Mouse (Mus musculus) midbrain, embryonic 15.5 days (tissue): ENCODE data around the gene Pls3. TPM values are rescaled to one million over a fixed set of nuclear protein-coding genes. Genes with fewer than 3 reads are reported as not detected.
A peak's percentile ranks its signal among the peaks of the same experiment; 100 is the strongest.

ENCODE experiments used
- ATAC-seq: fragments of 200-750 bp; cut with Nextera tagmentation; replicated peaks from 2 replicates; pipeline ENCODE4 v1.8.0; 2017; ENCODE audit warnings: moderate TSS enrichment
- H3K27ac ChIP-seq: fragments of 300-500 bp; sonication (generic); 2 replicates; pipeline ENCODE4 v1.5.1; 2015; ENCODE audit warnings: mild to moderate bottlenecking, inconsistent platforms
- H3K27me3 ChIP-seq: fragments of 300-500 bp; sonication (generic); replicated peaks from 2 replicates; pipeline ENCODE4 v1.6.1; 2015; ENCODE audit warnings: inconsistent platforms
- H3K36me3 ChIP-seq: fragments of 300-500 bp; sonication (generic); replicated peaks from 2 replicates; pipeline ENCODE4 v1.6.1; 2015; ENCODE audit warnings: inconsistent platforms
- H3K4me1 ChIP-seq: fragments of 300-500 bp; sonication (generic); 2 replicates; pipeline ENCODE4 v1.6.1; 2015; ENCODE audit warnings: inconsistent platforms
- H3K4me2 ChIP-seq: fragments of 300-500 bp; sonication (generic); 2 replicates; pipeline ENCODE4 v1.6.1; 2015; ENCODE audit warnings: inconsistent platforms, mild to moderate bottlenecking, moderate library complexity
- H3K4me3 ChIP-seq: fragments of 300-500 bp; sonication (generic); 2 replicates; pipeline ENCODE4 v1.5.1; 2015; ENCODE audit warnings: mild to moderate bottlenecking, inconsistent platforms
- H3K9ac ChIP-seq: fragments of 300-500 bp; sonication (generic); 2 replicates; pipeline ENCODE4 v1.6.1; 2015; ENCODE audit warnings: mild to moderate bottlenecking, inconsistent platforms
- H3K9me3 ChIP-seq: fragments of 300-500 bp; sonication (generic); 2 replicates; pipeline ENCODE4 v1.6.1; 2016; ENCODE audit warnings: inconsistent platforms
- WGBS: fragments of 180-500 bp; shearing (Covaris S2); methylation state at CpG from one replicate; pipeline ENCODE4 v1.1.7; 2015; ENCODE audit warnings: mixed read lengths; 5-methylcytosine and 5-hydroxymethylcytosine counted together
- polyA plus RNA-seq: library from polyadenylated mRNA; unstranded; fragments of >200 nt; fragmentation: Nextera tagmentation; extraction: Ambion mirVana; gene quantifications from 2 replicates; pipeline ENCODE4 v1.2.1, GENCODE M21; 2015

The Pls3 gene
- 27.9 and 28.6 TPM in 2 replicates for polyA plus RNA-seq

- Histone ChIP-seq H3K4me2 (peak within 1 kb of the TSS; percentile 71), H3K27me3 (no peaks in the 10 kb centered on the region), H3K4me1 (no peaks in the 10 kb centered on the region; the same call in 1 of the 2 replicates), H3K27ac (no peak within 1 kb of the TSS; the same call in 1 of the 2 replicates), H3K4me3 (peak within 1 kb of the TSS; percentile 52), H3K36me3 (no peaks in the 10 kb centered on the region), H3K9me3 (no peaks in the 10 kb centered on the region), H3K9ac (peak within 1 kb of the TSS; percentile 43)
- 17% methylated on average over 44 of the region's 45 CpGs for WGBS
- ATAC-seq, result peak; percentile 100
Measured at GRCm38 (mm10) chrX:75874332-75875291, at the start of gene Pls3. Pls3 (minus strand) TSS chrX:75875182.

- H3K4me2 ChIP-seq, result no peak overlapping the region
- ATAC-seq, result no peak
- no peaks in the 10 kb centered on the region for H3K27me3 ChIP-seq
- H3K9me3 ChIP-seq, result no peaks in the 10 kb centered on the region
- H3K4me1 ChIP-seq, result no peaks in the 10 kb centered on the region
- H3K9ac ChIP-seq, result no peak overlapping the region
- H3K4me3 ChIP-seq, result no peak overlapping the region
- H3K36me3 ChIP-seq, result no peaks in the 10 kb centered on the region
- WGBS, result 67% methylated on average over 6 of the region's 6 CpGs
- H3K27ac ChIP-seq, result no peak overlapping the region
Measured at GRCm38 (mm10) chrX:75895716-75896115, 20.7 kb upstream of the Pls3 start.

- Histone ChIP-seq H3K9me3 (no peaks in the 10 kb centered on the region), H3K4me2 (peak overlapping the region; percentile 71), H3K9ac (0 out of 2 replicates have a peak overlapping the region, but pooled peaks have one; percentile 43), H3K4me1 (no peaks in the 10 kb centered on the region; the same call in 1 of the 2 replicates), H3K27me3 (no peaks in the 10 kb centered on the region), H3K4me3 (peak overlapping the region; percentile 52), H3K36me3 (no peaks in the 10 kb centered on the region), H3K27ac (no peak overlapping the region)
- ATAC-seq, result no peak
- 33% methylated on average over 5 of the region's 5 CpGs for WGBS
Measured at GRCm38 (mm10) chrX:75875566-75875965, 584 bp upstream of the Pls3 start.

- no peak for ATAC-seq
- H3K27me3 ChIP-seq, result no peaks in the 10 kb centered on the region
- peak overlapping the region; percentile 31; the same call in 1 of the 2 replicates for H3K9ac ChIP-seq
- no peaks in the 10 kb centered on the region for H3K36me3 ChIP-seq
- peak overlapping the region; percentile 71 for H3K4me2 ChIP-seq
- peak overlapping the region; percentile 52 for H3K4me3 ChIP-seq
- 25% methylated on average over 15 of the region's 15 CpGs for WGBS
- H3K4me1 ChIP-seq, result no peaks in the 10 kb centered on the region; the same call in 1 of the 2 replicates
- no peak overlapping the region for H3K27ac ChIP-seq
- no peaks in the 10 kb centered on the region for H3K9me3 ChIP-seq
Measured at GRCm38 (mm10) chrX:75873813-75874212, 1.2 kb downstream of the Pls3 start.

- no peaks in the 10 kb centered on the region for H3K27me3 ChIP-seq
- H3K9ac ChIP-seq, result no peak overlapping the region
- 27% methylated on average over 4 of the region's 4 CpGs for WGBS
- H3K4me1 ChIP-seq, result no peaks in the 10 kb centered on the region; the same call in 1 of the 2 replicates
- no peaks in the 10 kb centered on the region for H3K9me3 ChIP-seq
- peak overlapping the region; percentile 52; the same call in 1 of the 2 replicates for H3K4me3 ChIP-seq
- H3K4me2 ChIP-seq, result peak overlapping the region; percentile 71
- H3K36me3 ChIP-seq, result no peaks in the 10 kb centered on the region
- no peak for ATAC-seq
- no peak overlapping the region for H3K27ac ChIP-seq
Measured at GRCm38 (mm10) chrX:75873253-75873652, 1.7 kb downstream of the Pls3 start.

GRCm38 (mm10) chrX:75871855-75872254 is 3.1 kb downstream of the Pls3 start:
- H3K4me3 ChIP-seq, result no peak overlapping the region
- H3K27ac ChIP-seq, result no peak overlapping the region
- no peak for ATAC-seq
- no peak overlapping the region for H3K4me2 ChIP-seq
- no peak overlapping the region for H3K9ac ChIP-seq
- no peaks in the 10 kb centered on the region for H3K27me3 ChIP-seq
- H3K36me3 ChIP-seq, result no peaks in the 10 kb centered on the region
- H3K9me3 ChIP-seq, result no peaks in the 10 kb centered on the region
- H3K4me1 ChIP-seq, result no peaks in the 10 kb centered on the region; the same call in 1 of the 2 replicates
- WGBS, result 81% methylated on average over 2 of the region's 2 CpGs

GRCm38 (mm10) chrX:75861715-75862114 is 13.3 kb downstream of the Pls3 start:
- 91% methylated on average over 3 of the region's 3 CpGs for WGBS
- H3K4me2 ChIP-seq, result no peak overlapping the region
- no peak for ATAC-seq

GRCm38 (mm10) chrX:75854294-75854693 is 20.7 kb downstream of the Pls3 start:
- 89% methylated on average over 3 of the region's 3 CpGs for WGBS
- H3K27ac ChIP-seq, result no peak overlapping the region
- H3K36me3 ChIP-seq, result no peaks in the 10 kb centered on the region
- no peaks in the 10 kb centered on the region for H3K27me3 ChIP-seq
- no peak overlapping the region for H3K4me3 ChIP-seq
- no peak for ATAC-seq
- no peaks in the 10 kb centered on the region for H3K4me1 ChIP-seq
- H3K4me2 ChIP-seq, result no peak overlapping the region
- H3K9me3 ChIP-seq, result no peaks in the 10 kb centered on the region
- H3K9ac ChIP-seq, result no peak overlapping the region

More at GRCm38 (mm10) chrX:75861715-75862114, 13.3 kb downstream of the Pls3 start:
- H3K27ac ChIP-seq, result no peak overlapping the region
- H3K36me3 ChIP-seq, result no peaks in the 10 kb centered on the region
- no peaks in the 10 kb centered on the region for H3K4me1 ChIP-seq
- H3K4me3 ChIP-seq, result no peak overlapping the region
- no peaks in the 10 kb centered on the region for H3K9me3 ChIP-seq
- H3K9ac ChIP-seq, result no peak overlapping the region
- H3K27me3 ChIP-seq, result no peaks in the 10 kb centered on the region

GRCm38 (mm10) chrX:75844290-75844689 is 30.7 kb downstream of the Pls3 start:
- no peak overlapping the region for H3K27ac ChIP-seq
- no peaks in the 10 kb centered on the region for H3K27me3 ChIP-seq
- no peaks in the 10 kb centered on the region for H3K36me3 ChIP-seq
- WGBS, result 84% methylated on average over 4 of the region's 4 CpGs
- no peak overlapping the region for H3K4me2 ChIP-seq
- H3K9ac ChIP-seq, result no peak overlapping the region
- H3K9me3 ChIP-seq, result no peaks in the 10 kb centered on the region
- no peak overlapping the region for H3K4me3 ChIP-seq
- no peaks in the 10 kb centered on the region for H3K4me1 ChIP-seq
- no peak for ATAC-seq

GRCm38 (mm10) chrX:75842835-75843234 is 32.1 kb downstream of the Pls3 start:
- no peak overlapping the region for H3K4me2 ChIP-seq
- no peaks in the 10 kb centered on the region for H3K4me1 ChIP-seq
- H3K9ac ChIP-seq, result no peak overlapping the region
- no peaks in the 10 kb centered on the region for H3K27me3 ChIP-seq
- H3K4me3 ChIP-seq, result no peak overlapping the region
- H3K36me3 ChIP-seq, result no peaks in the 10 kb centered on the region
- WGBS, result 81% methylated on average over 9 of the region's 9 CpGs
- H3K27ac ChIP-seq, result no peak overlapping the region
- H3K9me3 ChIP-seq, result no peaks in the 10 kb centered on the region
- ATAC-seq, result no peak

- no peaks in the 10 kb centered on the region for H3K27me3 ChIP-seq
- H3K27ac ChIP-seq, result no peak overlapping the region
- 81% methylated on average over 2 of the region's 2 CpGs for WGBS
- ATAC-seq, result no peak
- no peaks in the 10 kb centered on the region for H3K9me3 ChIP-seq
- H3K36me3 ChIP-seq, result no peaks in the 10 kb centered on the region
- H3K4me2 ChIP-seq, result no peak overlapping the region
- H3K4me3 ChIP-seq, result no peak overlapping the region
- no peaks in the 10 kb centered on the region for H3K4me1 ChIP-seq
- no peak overlapping the region for H3K9ac ChIP-seq
Measured at GRCm38 (mm10) chrX:75842120-75842519, 32.9 kb downstream of the Pls3 start.

GRCm38 (mm10) chrX:75840263-75840662 is 34.7 kb downstream of the Pls3 start:
- Histone ChIP-seq H3K4me1 (no peaks in the 10 kb centered on the region), H3K27me3 (no peaks in the 10 kb centered on the region), H3K4me2 (no peak overlapping the region), H3K9ac (no peak overlapping the region), H3K4me3 (no peak overlapping the region), H3K27ac (no peak overlapping the region), H3K36me3 (no peaks in the 10 kb centered on the region), H3K9me3 (no peaks in the 10 kb centered on the region)
- no peak for ATAC-seq
- WGBS, result 84% methylated on average over 4 of the region's 4 CpGs
